Mouse (Mus musculus) ovary, postnatal 14 days (tissue): ENCODE measurements at regions not wholly inside any gene's neighbourhood (a gene's known extent, or its start where the extent isn't known, plus 50 kb on each side); places are given as distances from the start of the nearest gene placed in this dataset.
"Not testable (repeated sequence)": the region's sequence is repeated elsewhere in the genome, so short reads cannot be mapped to it uniquely, and the experiment has no call there.

Source experiments
- DNase-seq: peaks from one replicate; pipeline ENCODE4 v3.0.0; 2022; ENCODE audit warnings: low spot score

GRCm38 (mm10) chr17:94866630-94867029 lies 116.8 kb upstream of the Mettl4 start:
- no peak for DNase-seq

- DNase-seq, result peak; percentile 54
Measured at GRCm38 (mm10) chr17:94864531-94865318, 114.9 kb upstream of the Mettl4 start.

GRCm38 (mm10) chr17:94854698-94855097 lies 104.9 kb upstream of the Mettl4 start:
- not testable (repeated sequence) for DNase-seq

- peak; percentile 64 for DNase-seq
Measured at GRCm38 (mm10) chr17:94834446-94835117, 84.8 kb upstream of the Mettl4 start.

GRCm38 (mm10) chr17:94834067-94834445 lies 84.2 kb upstream of the Mettl4 start:
- DNase-seq, result not testable (repeated sequence)

- not testable (repeated sequence) for DNase-seq
Measured at GRCm38 (mm10) chr17:94826415-94826814, 76.6 kb upstream of the Mettl4 start.

GRCm38 (mm10) chr17:94808758-94809157 lies 58.9 kb upstream of the Mettl4 start:
- DNase-seq, result no peak
